Mouse (Mus musculus): ENCODE data around the gene Plcb2. TPM values are rescaled to one million over a fixed set of nuclear protein-coding genes. Genes with fewer than 3 reads are reported as not detected.

Plcb2 gene
- total RNA-seq, 2 experiments from 2014 or later = 1.8 to 2.1 TPM

DNA sequence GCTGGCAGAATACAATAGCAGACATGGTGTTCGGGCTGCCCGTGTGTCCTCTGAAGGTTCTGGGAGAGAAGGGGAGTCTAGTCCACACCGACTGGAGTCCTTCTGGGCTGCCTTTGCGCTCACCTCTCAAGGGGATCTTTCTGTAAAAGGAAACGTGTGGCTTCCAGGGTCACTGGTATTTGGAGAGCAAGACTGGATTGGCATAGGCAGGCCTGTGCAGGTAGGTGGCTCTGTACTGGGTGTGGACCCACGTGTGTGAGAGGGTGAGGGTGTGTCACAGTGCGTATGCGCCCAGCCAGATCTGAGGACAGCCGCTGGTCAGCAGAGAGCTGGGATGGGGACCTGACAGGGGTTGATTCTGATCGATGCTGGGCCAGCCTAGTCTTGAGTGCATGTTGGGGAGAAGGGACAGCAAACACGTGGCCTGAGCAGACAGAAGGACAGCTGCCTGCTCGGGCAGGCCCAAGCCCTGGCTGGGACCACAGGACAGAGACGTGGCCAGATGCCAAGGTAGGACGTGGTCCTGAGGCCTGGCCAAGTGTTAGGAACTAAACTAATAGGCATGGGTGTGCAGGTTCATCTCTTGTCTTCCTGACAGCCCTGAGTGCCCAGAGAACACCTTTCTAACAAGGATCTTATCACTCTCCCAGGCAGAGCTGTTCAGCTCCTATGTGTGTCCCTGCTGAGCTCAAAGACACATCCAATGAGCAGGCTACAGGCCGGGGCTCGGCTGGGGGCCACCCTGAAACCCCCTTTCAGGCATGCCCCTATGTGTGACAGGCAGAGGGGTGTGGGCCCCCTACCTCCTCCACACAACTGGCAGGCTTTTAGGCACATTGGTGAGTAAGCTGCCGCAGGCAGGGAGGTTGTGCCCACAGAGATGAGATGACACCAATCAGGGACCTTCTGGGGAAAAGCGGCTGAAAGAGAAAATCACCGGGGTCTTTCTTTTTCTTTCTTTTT, 64.2 kb downstream of the Plcb2 start:
- intact Hi-C loops (cut with DNase I) = no loop called here
- peak; percentile 50 for DNase-seq

DNA sequence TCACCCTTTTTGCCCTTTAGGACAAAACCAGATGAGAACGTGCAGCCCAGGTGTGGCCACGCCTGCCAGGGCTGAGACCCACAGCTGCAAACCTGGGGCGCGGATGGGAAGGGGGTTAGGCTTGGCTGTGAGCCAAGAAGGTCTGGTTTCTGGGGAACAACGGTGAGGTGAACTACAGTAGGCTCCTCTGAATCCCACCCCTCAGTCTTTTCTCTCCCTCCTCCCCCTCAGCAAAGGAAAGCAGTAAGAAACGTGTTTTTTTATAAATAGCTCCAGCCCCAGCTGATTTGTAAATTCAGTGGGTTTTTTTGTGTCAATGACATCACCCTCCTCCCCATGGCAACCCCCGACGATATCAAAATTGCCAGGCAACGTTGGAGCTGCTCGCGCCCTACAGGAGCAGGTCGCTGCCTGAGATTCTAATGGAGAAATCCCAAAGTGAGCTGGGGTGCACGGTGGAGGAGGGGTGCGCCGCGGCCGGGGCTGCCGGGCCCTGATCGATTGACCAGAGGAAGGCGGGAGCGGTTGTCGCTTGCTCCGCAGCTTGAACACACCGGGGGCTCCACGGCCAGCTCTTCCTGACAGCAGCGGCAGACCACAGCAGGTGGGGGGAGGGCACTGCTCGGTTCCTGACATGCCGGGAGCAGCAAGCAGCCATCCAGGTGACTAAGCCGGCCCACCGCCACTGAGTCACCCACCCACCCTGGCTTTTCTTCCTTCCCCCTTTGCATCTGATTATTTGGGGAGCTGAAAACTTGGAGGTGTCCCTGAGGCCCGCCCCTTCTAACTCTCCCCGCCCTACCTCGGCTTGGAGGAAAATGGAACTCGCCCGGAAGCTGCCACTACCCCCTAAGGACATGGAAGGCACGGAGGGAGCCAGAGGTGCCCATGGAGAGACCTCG, 65.1 kb downstream of the Plcb2 start, which contains the start of gene Pak6:
TSS of gene Pak6 (plus strand) at position 402 of the 902 bp plus-strand sequence.
- intact Hi-C loops (cut with DNase I) = no loop called here
- DNase-seq = no peak

DNA sequence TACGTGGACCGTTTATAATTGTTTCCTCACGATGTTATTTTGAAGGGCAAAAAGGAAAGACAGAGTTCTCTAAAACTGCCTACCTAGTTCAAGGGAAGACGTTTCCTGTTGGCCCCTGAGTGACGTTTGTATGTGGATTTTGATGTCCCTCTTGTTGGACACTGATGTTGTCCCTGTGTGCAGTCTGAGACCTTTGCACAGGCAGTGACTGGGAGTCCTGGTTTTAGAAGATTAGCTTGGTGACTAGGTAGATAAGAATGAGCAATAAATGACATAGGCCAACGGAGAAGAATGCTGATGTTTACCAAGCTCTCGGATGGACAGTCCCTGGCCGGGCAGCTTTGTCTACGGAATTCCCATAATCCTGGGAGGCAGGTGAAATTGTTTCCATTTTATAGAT, 66.3 kb downstream of the Plcb2 start:
- no peak for DNase-seq
- intact Hi-C loops (cut with DNase I) = no loop called here

DNA sequence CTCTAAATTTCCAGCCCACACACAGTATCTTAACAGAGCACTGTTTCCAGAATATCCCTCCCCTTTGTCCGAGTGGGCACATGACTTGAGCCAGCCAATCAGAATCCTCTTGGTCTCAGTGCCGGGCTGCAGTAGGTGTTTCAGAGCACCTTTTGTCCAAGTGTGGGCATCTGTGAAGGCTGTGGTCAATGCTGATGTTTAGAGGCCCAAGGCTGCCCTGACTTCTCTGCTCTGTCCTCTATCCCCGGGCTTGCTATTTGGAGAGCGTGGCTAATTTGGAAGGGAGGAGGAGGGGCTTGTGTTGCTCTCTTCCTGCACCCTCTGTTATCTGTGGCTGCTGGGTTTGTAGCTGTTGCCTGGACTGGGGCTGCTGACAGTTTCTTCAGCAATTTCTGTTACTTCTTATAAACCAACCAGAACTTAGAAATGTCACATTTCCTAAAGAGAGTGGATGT, 68.2 kb downstream of the Plcb2 start:
- peak; percentile 40 for DNase-seq
- intact Hi-C loops (cut with DNase I) = no loop called here

DNA sequence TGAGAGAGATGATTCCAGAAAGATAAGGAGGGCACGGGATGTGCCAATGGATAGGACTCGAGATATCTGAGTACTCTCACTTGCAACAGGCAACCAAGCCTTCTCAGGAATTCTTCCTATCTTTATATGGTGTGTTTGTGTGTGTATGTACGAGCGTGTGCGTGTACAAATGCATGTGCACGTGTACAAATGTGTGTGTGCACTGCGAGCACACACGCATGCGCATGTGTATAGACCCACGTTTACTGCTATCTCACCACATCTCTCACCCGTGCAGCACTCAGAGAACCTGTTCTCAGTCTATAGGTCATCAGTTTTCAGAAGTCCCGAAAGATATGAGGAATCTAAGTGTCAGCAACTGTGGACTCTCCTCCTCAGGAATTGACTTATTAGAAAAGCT, 68.7 kb downstream of the Plcb2 start:
- intact Hi-C loops (cut with DNase I) = no loop called here
- DNase-seq = no peak

DNA sequence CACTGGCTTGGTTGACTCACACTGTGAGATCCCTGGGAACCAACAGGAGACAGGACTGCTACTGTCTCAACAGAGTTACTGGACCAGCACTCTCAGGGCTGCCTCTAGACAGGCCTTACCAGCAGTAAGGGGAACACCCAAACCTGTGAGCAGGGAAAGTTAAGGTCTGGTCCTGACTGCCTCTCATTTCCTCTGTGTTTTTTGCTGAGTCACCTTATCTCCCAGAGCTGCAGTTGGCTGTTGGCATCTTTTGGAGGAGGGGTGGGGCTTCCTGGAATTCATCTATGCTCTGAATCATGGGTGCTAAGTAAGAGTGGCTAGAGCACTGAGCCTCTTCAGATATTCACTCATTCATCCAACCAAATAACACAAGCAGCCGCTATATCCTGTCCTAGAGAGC, 69.2 kb downstream of the Plcb2 start:
- DNase-seq = no peak
- intact Hi-C loops (cut with DNase I) = no loop called here

DNA sequence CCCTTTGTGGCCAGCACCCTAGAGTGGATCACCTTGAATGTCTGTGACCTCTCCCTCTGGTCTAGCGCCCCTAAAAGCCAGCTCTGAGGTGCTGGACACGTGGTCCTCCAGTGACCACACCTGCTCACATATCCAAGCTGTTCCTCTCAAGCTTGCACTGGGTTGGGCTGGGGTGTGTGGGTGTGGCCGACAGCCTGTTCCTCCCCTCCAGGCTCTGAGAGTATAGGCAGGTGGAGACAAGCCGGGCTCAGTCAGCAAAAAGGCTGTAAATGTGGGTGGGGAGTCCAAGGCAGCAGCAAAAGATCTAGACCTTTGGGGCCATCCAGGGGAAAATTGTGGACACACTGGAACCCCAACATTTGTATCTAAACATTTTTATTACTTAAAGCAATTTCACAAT, 69.8 kb downstream of the Plcb2 start:
- intact Hi-C loops (cut with DNase I) = no loop called here
- no peak for DNase-seq

Other genes starting within 250 kb of the Plcb2 start
- gene Srp14, start 248.7 kb downstream of the Plcb2 start, total RNA-seq (2021) = 100 to 1,000 TPM; 159 to 170 TPM
- gene Bmf, start 178.8 kb downstream of the Plcb2 start, total RNA-seq (2021) = 1 to 10 TPM; 5.7 to 6.0 TPM
- 1 to 10 TPM; 5.7 to 5.9 TPM for gene Bub1b, start 130.2 kb downstream of the Plcb2 start, total RNA-seq (2021)
- 100 to 1,000 TPM; 142 to 154 TPM for gene Pak6, start 65.1 kb downstream of the Plcb2 start, total RNA-seq (2021)
- gene Ankrd63, start 24.5 kb downstream of the Plcb2 start, total RNA-seq (2021) = 1 to 10 TPM; 2.2 to 2.5 TPM
- 10 to 100 TPM; 17.8 to 19.7 TPM for gene Inafm2, start 17.3 kb upstream of the Plcb2 start, total RNA-seq (2021)
- gene Ccdc9b, start 34.2 kb upstream of the Plcb2 start, total RNA-seq (2021) = 1 to 10 TPM; 1.8 to 2.1 TPM
- gene Phgr1, start 44.3 kb upstream of the Plcb2 start, total RNA-seq (2021) = not detected
- gene Disp2, start 51.3 kb upstream of the Plcb2 start, total RNA-seq (2021) = 100 to 1,000 TPM; 109 to 128 TPM
- 1 to 10 TPM; 7.6 to 8.3 TPM for gene Knstrn, start 85.6 kb upstream of the Plcb2 start, total RNA-seq (2021)
- 10 to 100 TPM; 50.7 to 57.6 TPM for gene Ivd, start 133.5 kb upstream of the Plcb2 start, total RNA-seq (2021)
- gene Bahd1, start 171.9 kb upstream of the Plcb2 start, total RNA-seq (2021) = 10 to 100 TPM; 32.3 to 35.6 TPM
- gene Chst14, start 198.1 kb upstream of the Plcb2 start, total RNA-seq (2021) = 1 to 10 TPM; 4.0 to 4.3 TPM

Data from left cerebral cortex, postnatal 4 days (tissue).